Mouse (Mus musculus): ENCODE results near the gene Fgfr2.

GRCm38 (mm10) chr7:132393014-132393406 lies 730.1 kb downstream of the Fgfr2 start:
- no peak for TF ChIP-seq HCFC1 (IDR thresholded peaks at IDR 0.05; ENCODE audit: borderline replicate concordance, insufficient read depth, low read length)
- TF ChIP-seq MAFK (IDR thresholded peaks at IDR 0.05; ENCODE audit: insufficient read depth, low read depth, low read length): no peak
- TF ChIP-seq CHD2 (IDR thresholded peaks at IDR 0.05; ENCODE audit: low read depth, low read length): no peak
- no peak for TF ChIP-seq ZC3H11A (IDR thresholded peaks at IDR 0.05; ENCODE audit: borderline replicate concordance, low read depth, low read length)
